Mouse (Mus musculus) 416B (cell line): ENCODE results near the gene Itga9.

Experiments used
- DNase-seq: peaks from one replicate; pipeline ENCODE4 v3.0.0; 2011; ENCODE audit warnings: low read depth

Gene Itga9

DNA sequence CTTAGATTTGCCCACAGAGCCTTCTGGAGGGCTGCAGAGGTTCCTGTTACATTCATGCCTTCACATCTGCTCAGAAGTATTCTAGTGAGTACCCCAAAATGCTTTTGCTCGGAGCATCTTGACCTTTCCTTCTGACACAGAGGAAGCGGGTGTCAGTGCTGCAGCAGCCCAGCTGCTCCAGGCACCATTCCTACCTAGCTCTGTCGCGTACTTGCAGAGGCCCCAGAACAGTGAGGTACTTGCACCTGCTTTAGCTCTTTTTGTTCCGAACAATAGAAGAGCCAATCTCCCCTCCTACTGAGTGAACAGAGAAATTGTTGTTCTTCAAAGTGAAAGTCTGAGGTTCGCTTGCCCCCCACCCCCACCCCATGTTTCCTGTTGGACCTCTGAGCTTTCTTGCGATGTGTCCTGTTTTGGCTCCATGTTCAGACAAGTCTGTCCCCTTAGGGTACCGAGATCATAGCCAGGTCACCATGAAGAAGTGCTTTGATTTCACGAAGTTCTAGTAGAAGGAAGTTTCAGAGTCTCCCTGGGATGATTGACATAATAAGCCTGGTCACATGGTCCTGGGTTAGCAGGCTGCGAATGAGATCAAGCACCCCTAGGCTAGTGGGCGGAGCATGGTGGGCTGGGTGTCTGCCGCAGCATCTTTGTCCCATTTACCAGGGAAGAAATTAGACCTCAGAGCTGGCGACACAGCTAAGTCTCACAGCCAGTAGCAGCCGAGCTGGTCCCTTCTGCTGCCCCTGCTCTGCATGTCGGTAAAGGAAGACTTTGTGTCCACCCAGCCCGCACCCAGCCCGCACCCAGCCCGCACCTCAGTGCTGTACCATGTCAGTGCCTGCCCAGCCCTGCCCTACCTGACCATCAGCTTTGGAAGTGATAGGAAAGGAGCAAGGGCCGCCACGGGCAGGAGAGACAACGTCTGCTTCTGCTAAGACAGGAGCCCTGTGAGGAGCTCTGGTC lies 215.0 kb downstream of the Itga9 start:
- DNase-seq, result no peak

DNA sequence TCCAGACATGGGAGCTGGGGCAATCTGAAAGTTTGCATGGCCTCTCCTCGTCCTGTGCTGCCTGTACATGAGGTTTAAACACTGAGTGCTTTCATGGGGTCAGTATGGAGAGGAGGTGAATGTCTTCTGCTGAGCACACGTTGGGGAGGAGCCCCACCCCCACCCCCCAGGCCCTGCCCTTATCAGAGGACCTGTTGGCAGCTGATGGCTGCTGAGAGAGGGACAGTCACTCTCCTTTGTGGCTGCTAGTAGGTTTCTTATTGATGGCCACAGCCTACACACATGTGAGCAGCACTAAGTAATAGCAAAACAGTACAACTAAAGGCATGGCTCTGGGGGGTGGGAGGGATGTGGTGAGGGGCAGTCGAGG lies 215.7 kb downstream of the Itga9 start:
- no peak for DNase-seq

DNA sequence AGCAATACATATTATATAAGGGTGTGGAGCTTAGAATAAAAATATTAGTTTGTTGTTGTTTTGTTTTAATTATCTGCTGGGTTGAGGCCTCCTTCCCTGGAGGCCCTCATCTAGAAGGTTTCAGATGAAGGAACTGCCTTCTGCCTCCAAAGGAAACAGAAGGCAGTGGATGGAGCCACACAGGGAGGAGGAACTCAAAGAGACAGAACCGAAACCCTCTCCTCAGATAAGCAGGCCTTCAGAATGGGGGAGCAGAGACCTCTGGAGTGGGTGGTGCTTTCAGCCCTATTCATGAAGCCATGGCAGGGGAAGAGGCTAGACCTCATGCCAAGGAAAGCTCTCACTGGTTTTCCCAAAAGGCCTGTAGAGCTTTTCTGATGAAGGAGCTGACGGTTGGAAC lies 216.1 kb downstream of the Itga9 start:
- DNase-seq, result no peak

DNA sequence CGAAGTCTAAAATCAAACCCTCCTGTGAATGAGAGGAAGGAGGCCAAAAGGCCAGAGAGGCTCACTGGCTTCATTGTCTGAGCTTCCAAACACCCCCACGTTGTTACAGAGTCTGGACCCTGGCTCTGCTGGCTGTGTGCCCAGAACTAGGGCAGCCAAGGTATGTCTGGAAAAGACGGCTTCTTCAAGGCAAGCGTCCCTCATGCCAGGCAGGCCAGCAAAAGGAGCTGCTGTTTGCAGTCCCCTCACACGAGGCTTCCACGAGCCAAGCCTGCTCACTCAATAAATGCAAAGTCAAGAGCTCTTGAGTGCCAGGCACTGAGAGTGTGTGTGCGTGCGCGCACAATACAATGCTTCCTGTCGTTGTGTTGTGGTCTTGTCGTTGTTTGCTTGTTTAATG lies 224.6 kb downstream of the Itga9 start:
- DNase-seq, result no peak

DNA sequence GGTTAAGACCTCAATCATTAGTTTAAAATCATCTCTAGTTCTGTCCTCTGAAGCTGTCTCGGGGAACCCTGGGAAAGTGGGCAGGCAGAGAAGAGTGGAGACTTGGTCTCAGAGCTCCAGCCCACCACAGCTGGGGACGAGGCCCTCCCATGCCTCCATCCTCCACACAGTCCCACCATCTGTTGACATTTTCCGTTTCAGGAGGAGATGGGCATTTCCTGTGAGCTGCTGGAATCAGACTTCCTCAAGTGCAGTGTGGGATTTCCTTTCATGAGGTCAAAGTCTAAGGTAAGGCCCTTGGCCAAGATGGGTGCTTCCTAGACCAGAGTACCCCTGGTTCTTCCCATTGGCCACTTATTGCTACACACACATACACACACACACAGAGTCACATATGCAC lies 226.0 kb downstream of the Itga9 start:
- peak; percentile 9 for DNase-seq

DNA sequence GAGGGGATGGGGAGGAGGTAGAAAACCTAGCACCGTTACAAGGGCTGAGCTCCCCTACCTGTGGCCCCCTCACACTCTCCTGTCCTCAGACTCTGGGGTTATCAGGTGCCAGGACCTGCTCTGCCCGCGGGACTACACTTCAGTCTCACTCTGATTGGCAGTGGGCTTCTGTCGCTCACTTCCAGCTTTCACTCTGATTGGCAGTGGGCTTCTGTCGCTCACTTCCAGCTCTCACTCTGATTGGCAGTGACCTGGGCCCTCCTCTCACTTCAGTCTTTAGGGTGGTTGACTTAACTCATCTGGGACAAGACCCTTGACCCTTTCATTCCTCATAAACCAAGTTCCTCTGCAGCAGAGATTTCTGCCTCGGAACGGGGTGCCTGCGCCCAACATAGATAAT lies 226.9 kb downstream of the Itga9 start:
- DNase-seq, result no peak

DNA sequence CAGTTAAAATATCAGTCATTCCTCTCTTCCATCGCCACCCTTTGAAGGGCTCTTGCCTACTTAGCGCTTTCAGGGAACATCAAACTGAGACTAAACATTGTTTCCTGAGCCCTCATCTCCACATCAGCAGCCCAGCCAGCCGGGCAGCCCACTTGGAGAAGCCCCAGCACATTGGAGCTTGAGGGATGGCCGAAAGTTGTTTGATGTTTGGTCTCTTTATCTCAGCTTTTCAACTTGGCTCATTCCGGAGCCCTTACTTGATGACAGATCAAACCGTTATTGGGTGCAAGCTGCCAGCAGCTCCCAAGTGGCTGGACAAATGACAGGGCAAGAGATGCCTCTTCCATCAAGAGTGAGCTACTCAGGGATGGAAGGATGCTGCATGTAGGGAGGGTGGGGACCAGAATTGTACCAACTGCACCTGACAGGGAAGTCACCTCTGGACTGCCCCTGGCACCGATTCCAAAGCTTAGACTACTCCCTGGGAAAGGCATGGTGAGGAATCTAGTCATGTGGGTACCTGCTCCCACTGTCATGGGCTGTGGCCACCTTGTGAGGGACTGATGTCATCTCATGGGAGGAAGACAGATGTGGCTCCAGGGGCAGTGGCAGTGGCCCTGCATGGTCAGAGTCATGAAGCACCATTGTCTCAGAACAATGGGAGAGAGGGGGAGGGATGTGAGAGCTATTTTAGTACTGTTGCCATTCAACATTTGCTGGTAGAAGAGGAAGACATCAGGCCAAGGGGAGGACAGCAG lies 232.6 kb downstream of the Itga9 start:
- DNase-seq, result no peak

DNA sequence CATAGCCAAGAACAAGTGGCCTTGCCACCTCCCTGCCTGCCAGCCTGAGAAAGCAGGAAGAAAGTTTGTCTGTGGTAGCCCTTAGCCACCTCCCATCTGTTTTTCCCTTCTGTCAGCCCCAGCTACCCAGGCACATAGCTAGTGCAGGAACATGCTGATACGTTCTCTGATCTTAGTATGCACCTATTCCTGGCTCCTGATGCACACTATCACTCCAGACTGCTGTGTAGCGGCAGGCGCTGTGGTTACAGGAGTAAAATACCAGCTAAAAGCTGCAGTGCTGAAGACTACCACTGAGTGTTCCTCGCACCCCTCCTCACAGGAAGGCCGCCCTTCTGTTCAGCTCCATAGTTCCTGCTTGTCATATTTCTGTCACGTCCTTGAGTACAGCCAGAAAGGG lies 234.8 kb downstream of the Itga9 start:
- no peak for DNase-seq

DNA sequence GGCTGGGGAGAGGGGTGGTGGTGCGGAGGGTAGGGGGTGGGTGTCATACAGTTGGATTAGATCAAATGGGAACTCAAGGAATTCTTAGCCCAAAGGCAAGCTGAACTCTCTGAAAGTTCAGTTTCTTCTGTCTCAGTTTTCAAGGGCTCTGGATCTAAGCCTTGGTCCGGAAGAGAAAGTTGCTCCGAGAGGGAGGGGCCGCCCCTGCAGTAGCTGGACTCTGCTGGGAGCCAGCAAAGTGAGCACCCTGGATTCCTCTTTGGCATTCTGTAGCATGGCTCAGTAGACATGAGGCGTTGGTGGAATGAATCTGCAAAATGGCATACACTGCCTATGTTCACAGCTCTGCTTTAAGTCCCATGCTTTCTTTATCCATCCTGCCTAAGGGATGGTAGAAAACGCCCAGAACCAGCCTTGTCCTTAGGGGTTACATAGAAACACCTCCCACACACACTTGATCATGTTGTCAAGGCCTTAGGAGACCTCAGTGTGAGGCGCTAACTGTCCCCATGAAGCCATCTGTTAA lies 235.5 kb downstream of the Itga9 start:
- no peak for DNase-seq

DNA sequence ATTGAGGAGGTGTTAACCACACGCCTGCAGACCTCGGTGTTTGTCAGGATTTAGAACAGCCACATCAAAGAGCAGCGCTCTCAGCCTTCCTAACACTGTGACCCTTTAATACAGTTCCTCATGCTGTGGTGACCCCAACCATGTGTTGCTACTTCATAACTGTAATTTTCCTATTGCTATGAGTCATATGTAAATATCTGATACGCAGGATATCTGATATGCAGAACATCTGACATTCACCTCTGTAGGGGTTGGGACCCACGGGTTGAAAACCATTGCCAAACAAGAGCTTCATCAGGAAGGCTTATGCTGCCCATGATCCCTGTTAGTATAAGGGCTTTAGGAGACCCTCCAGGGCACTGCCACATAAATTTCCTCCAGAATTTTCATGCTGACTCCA lies 237.2 kb downstream of the Itga9 start:
- peak; percentile 13 for DNase-seq

DNA sequence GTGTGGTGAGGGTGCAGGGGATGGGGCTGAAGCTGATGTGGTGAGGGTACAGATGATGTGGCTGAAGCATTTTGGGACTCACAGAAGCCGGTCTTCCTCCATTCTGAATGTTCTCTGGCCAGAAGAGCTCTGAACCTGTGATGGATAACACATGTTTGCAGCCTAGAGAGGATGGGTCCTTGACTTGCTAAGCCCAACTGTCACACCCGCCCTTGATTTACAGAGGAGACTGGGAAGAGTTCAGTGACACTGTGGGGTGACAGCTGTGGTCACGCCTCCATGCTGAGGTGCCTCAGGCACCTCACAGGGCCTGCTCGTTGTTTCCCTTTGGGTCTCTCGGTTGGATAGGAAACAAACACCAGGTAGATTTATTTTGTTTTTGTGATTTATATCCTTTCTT lies 238.5 kb downstream of the Itga9 start:
- DNase-seq, result no peak

DNA sequence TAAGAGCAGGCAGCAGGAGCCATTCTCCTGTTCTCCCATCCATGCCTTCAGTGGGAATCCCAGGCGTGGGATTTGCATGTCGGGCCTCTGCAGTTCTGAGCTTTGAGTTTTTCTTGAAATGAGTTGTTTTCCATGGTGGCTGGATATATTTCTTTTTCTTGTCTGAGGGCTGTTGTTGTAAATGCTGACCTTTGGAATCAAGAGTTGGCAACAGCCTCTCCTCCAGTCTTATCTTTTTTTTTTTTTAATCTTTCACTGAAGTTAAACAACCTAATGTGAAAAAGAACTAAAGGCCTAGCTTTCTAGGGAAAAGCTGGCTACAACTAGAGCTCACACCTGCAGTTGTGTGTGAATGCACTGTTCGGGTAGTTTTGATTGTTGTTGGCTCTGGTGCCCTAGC lies 240.3 kb downstream of the Itga9 start:
- DNase-seq, result no peak

DNA sequence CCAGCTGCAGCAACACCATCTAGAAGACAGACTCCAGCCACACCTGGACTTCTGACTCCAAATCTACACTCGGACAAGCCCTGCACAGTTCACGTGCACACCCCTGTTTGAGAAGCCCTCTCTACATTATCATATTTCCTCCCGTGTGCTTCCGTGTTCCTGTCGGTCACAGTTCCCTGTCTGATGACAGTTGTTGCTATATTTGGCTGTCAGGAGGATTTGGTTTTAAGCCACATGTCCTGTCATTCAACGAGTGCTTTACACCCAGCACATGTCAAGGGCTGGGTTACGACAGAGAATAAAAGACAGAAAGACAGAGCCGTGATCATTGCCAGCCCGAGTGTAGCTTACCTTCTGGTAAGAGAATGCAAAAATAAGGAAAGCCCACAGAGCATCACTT lies 250.2 kb downstream of the Itga9 start:
- DNase-seq, result peak; percentile 76

DNA sequence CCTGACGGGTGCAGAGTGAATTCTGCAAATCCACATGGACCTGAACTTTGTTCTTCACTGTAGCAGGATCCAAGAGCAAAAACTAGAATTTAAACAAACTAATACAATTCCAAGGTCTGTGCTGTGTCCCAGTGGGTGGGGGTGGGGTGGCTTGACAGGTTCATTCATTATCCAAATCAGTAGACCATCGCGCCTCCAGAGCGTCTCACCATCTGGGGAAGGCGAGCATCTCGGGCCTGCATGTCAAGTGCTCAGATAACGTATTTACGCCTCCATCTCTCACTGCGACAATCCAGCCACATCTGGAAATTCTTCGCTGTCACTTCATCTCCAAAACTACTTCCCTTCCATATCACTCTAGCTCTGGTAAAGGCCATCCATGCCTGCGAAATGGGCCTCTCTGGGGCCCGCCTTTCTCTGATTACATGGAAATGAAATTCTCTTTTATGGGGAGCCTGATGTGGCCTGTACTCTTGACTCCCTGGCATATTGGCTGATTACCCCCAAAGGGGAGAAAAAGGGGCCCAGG lies 254.2 kb downstream of the Itga9 start:
- no peak for DNase-seq

DNA sequence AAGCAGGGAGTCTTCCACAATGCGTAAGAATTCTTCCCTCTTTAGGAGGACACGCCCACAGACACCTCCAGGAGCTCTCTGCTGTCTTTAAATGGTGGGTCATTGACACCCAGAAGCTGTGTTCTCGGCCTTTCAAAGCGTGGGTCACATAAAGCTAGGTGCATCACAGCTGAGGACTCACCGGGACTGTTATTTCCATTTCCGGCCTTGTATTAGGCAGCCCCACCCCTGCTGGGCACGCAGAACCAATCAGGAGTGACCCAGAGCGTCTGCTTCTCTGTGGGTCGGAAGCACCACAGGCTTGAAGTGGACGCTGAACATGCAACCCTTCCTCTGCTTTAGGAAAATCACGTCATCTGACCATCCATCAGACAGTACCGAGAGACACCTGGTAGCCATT lies 255.7 kb downstream of the Itga9 start:
- no peak for DNase-seq

DNA sequence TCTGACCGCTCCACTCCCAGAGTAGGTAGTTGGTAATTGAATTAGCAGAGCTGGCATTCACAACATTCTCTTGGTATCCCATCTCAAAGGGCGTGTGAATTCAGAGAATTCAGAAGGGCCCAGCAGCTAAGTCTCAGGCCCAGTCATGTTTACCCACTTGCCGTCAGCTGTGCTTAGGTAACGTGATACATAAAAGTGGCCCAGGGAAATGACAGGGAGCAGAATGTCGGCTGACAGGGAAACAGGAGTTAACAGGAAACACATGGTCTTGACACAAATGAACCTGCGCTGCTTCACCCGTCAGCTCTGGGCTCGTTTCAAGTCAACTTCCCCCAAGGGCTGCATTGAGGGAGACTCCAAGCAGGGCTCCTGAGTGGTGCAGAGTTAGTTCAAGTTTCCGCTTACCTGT lies 256.4 kb downstream of the Itga9 start:
- no peak for DNase-seq

DNA sequence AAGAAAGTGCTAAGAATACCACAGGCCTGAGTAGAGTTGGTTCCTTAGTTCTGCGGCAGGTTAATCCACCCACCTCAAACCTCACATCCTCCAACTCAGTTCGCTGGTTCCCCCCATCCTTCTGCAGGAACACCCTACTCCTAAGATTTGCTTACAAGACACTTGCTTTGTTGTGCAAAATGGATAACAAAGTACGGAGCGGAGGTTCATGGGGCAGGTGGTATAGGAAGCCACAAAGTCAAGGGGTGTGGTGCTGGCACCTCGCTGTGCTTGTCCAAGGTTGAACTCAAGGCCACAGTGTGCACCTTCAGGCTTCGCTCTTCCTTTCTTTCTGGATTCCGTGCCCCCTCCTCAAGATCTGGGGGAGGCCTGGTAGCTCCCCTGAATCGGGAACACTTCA lies 257.0 kb downstream of the Itga9 start:
- no peak for DNase-seq

DNA sequence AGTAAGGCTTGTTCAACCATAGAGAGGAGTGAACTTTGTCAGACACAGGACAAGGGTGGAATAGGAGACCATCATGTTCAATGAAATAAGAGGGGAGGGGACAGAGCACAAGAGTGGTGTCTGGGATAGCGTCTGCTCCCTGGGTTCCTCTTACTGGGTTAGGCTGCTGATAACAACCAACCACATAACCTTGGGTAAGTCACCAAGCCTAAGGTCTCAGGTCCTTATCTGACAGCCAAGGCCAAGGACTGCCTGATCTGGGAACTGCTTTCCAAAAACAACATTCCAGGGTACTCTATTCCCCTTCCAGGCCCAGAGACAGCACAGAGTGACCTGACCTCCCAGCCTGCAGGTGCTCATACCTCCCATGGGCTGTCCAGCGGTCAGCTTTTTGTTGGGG lies 260.5 kb downstream of the Itga9 start:
- no peak for DNase-seq

DNA sequence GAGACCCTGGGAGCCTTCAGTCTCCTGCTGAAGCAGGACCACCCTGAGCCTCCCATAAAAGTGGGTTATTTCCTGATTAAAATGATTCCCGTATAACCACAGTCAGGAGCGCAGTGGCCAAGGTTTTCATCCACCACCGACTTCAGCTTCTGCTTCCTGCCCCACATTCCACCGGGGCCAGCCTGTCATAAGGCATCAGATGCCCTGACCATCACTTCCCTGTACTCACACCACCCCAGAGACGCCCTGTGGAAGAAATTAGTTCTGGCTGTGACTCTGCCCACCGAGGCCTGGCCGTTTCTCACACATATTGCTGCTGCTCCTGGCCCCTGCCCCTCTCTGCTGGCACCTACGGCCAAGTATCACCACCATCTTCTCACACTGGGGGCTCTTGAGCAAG lies 261.4 kb downstream of the Itga9 start:
- no peak for DNase-seq

DNA sequence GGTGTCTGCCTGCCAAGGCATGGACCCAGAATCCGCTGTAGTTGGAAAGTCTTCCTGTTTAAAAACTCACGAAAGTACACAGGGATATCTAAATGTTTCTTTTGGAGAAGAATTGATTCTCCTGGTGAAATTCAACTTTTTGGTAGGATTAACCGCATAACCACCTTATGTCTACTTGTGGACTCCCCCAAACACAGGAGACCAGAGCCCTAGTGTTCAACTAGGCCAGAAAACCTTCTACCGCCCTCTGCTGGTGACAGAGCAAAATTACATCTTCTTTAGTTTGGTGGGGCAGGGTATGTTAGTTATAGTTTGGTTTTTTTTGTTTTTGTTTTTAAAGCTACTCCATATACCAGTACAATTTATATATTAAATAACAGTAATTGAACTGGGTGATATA lies 264.6 kb downstream of the Itga9 start:
- peak; percentile 47 for DNase-seq

DNA sequence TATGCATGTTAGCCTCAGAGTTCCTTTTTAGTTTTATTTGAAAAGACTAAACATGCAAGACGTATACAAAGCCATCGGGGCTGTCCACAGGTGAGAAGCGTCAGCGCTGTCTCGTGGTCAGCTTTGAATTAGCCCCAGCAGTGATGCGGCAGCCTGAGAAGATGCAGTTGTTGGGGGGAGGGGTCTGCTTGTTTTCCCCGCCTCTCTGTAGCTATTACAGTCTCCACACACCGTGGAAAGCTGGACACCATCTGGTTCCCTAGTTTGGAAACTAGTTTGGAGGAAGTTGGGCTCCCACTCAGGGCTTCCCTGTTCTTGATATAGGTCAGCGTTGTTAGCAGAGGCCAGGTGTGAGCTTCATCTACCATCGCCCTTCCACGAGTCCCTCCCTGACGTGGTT lies 266.5 kb downstream of the Itga9 start:
- no peak for DNase-seq

DNA sequence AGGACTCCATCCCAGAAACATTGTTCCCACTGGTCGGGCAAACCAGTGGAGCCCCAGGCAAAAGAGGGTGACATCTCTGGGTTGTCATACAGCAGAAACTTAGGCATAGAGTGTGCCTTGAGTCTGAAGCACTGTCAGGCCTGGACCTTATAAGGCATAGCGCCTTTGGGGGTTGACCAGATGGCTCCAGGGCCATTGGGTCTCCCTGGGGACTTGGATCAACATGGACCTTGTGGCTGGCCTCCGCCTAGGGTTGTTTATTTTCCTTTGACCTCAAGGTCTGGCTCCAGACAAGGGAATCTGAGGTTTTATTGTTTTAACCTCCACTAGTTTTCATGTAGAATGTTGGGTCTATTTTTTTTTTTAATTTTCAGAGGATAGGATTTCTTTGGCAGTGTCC lies 267.1 kb downstream of the Itga9 start:
- no peak for DNase-seq

DNA sequence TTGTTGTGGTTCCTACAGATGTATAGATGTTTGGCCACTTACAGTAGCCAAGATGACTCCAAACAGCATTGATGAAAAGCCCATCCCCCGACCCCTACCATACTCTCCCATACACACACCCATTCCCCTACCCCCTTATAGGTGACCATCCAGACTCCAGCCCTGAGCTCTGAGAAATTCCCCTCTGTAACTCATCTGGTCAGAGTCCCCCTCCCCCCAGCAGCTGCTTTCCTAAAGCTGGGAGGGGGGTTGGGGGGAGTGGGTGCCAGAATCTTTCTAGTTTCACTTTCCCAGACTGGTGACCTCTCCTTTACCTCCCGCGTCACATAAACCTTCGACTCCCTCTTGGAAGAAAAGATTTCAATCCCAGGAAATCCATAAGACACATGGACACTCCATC lies 269.2 kb downstream of the Itga9 start:
- DNase-seq, result no peak
